In the genomic region with DNA sequence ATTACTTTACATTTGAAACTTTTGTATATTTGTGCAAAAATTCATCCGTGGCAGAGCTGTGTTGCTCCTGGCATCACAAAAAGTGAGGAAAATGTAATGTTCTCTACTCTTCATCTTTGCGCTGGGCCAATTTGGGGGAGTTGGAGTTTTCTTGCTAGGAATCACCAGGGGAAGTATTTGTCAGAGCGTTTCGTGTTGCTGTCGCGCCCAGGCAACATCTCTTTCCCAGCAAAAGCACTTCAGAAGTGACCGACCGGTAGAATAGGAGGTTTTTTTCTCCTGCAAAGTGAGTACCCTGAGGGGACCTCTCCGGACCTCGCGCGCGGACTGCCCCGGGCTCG, we compare ENCODE assay signal across 8 mouse cellular contexts. TPM values are rescaled to one million over a fixed set of nuclear protein-coding genes. Genes with fewer than 3 reads are reported as not detected.
A peak's percentile ranks its signal among the peaks of the same experiment; 100 is the strongest.
DNase-seq lines count a peak whose midpoint lies in the region; ATAC-seq lines count a peak whose summit lies in the region.

No protein-coding gene starts in this region.

- intact Hi-C loops in gastrocnemius, postnatal 14 days (cut with DNase I; ENCODE audit: low total_unique reads), result no loop called here

- H3K9me3 ChIP-seq in kidney, embryonic 15.5 days (replicated peaks), result no peaks in the 10 kb centered on the region
- no peaks in the 10 kb centered on the region for H3K9me3 ChIP-seq in hindbrain, embryonic 13.5 days
- H3K9me3 ChIP-seq in midbrain, embryonic 13.5 days, result no peaks in the 10 kb centered on the region

- 2% methylated on average over 15 of the region's 15 CpGs for WGBS in kidney, embryonic 15.5 days
- WGBS in hindbrain, embryonic 13.5 days, result 2% methylated on average over 15 of the region's 15 CpGs
- WGBS in midbrain, embryonic 13.5 days, result 2% methylated on average over 15 of the region's 15 CpGs

- H3K36me3 ChIP-seq in kidney, embryonic 15.5 days, result peaks cover 13% of the 10 kb centered on the region; the same call in 1 of the 2 replicates
- peaks cover 5% of the 10 kb centered on the region for H3K36me3 ChIP-seq in hindbrain, embryonic 13.5 days
- H3K36me3 ChIP-seq in midbrain, embryonic 13.5 days, result peaks cover 4% of the 10 kb centered on the region; the same call in 1 of the 2 replicates

- no peak for ATAC-seq in kidney, embryonic 15.5 days (replicated peaks; ENCODE audit: low FRiP score)
- ATAC-seq in hindbrain, embryonic 13.5 days (ENCODE audit: low FRiP score), result no peak
- 0 out of 2 replicates have a peak, but pooled peaks have one; percentile 1 for ATAC-seq in midbrain, embryonic 13.5 days

- peak overlapping the region; percentile 99 for H3K27ac ChIP-seq in kidney, embryonic 15.5 days
- peak overlapping the region; percentile 86 for H3K27ac ChIP-seq in hindbrain, embryonic 13.5 days
- peak overlapping the region; percentile 79 for H3K27ac ChIP-seq in midbrain, embryonic 13.5 days

- H3K4me1 ChIP-seq in kidney, embryonic 15.5 days, result peaks cover 32% of the 10 kb centered on the region
- peaks cover 33% of the 10 kb centered on the region for H3K4me1 ChIP-seq in hindbrain, embryonic 13.5 days (replicated peaks)
- peaks cover 38% of the 10 kb centered on the region for H3K4me1 ChIP-seq in midbrain, embryonic 13.5 days (replicated peaks)

- peak overlapping the region; percentile 94 for H3K9ac ChIP-seq in kidney, embryonic 15.5 days
- H3K9ac ChIP-seq in hindbrain, embryonic 13.5 days, result peak overlapping the region; percentile 88
- peak overlapping the region; percentile 80 for H3K9ac ChIP-seq in midbrain, embryonic 13.5 days (replicated peaks)

- H3K27me3 ChIP-seq in kidney, embryonic 15.5 days, result no peaks in the 10 kb centered on the region
- no peaks in the 10 kb centered on the region for H3K27me3 ChIP-seq in hindbrain, embryonic 13.5 days
- peaks cover 5% of the 10 kb centered on the region; the same call in 1 of the 2 replicates for H3K27me3 ChIP-seq in midbrain, embryonic 13.5 days

- no peak for DNase-seq in kidney, adult 18-20 months
- DNase-seq in R1 (ENCODE audit: low read depth, low spot score), result peak; percentile 68
- no peak for DNase-seq in adrenal gland, postnatal 10 days
- no peak for DNase-seq in gastrocnemius, postnatal 14 days
- DNase-seq in kidney, postnatal 4 days, result no peak

- peak overlapping the region; percentile 96 for H3K4me3 ChIP-seq in kidney, embryonic 15.5 days (replicated peaks)
- peak overlapping the region; percentile 91 for H3K4me3 ChIP-seq in hindbrain, embryonic 13.5 days
- peak overlapping the region; percentile 88 for H3K4me3 ChIP-seq in midbrain, embryonic 13.5 days (replicated peaks)

- H3K4me2 ChIP-seq in kidney, embryonic 15.5 days, result peak overlapping the region; percentile 69
- peak overlapping the region; percentile 87 for H3K4me2 ChIP-seq in hindbrain, embryonic 13.5 days
- H3K4me2 ChIP-seq in midbrain, embryonic 13.5 days (replicated peaks), result peak overlapping the region; percentile 90

RNA-seq across cellular contexts. Expression of a gene that starts 4.5 kb away (rescaled TPM):
- polyA plus RNA-seq in kidney, embryonic 15.5 days (2015; fragmentation: Nextera tagmentation; extraction: Ambion mirVana), result 3.5 and 4.0 TPM in 2 replicates
- polyA plus RNA-seq in hindbrain, embryonic 13.5 days (2015; fragmentation: Nextera tagmentation; extraction: Ambion mirVana), result 5.6 and 6.1 TPM in 2 replicates
- polyA plus RNA-seq in midbrain, embryonic 13.5 days (2015; fragmentation: Nextera tagmentation; extraction: Ambion mirVana), result 4.8 and 4.9 TPM in 2 replicates
- total RNA-seq in adrenal gland, postnatal 10 days (2021), result 1 to 10 TPM; 2.7 to 4.1 TPM
- total RNA-seq in gastrocnemius, postnatal 14 days (2021), result under 1 TPM; 0.74 to 0.86 TPM

RNA-seq across cellular contexts. Expression of a gene that starts 4.7 kb away (rescaled TPM):
- polyA plus RNA-seq in kidney, embryonic 15.5 days (2015; fragmentation: Nextera tagmentation; extraction: Ambion mirVana), result 45.1 and 45.8 TPM in 2 replicates
- polyA plus RNA-seq in hindbrain, embryonic 13.5 days (2015; fragmentation: Nextera tagmentation; extraction: Ambion mirVana), result 36.6 and 37.1 TPM in 2 replicates
- 34.6 and 39.3 TPM in 2 replicates for polyA plus RNA-seq in midbrain, embryonic 13.5 days (2015; fragmentation: Nextera tagmentation; extraction: Ambion mirVana)
- total RNA-seq in adrenal gland, postnatal 10 days (2021), result 10 to 100 TPM; 50.9 to 67.2 TPM
- 10 to 100 TPM; 21.8 to 22.3 TPM for total RNA-seq in gastrocnemius, postnatal 14 days (2021)
